Mouse (Mus musculus) heart, embryonic 12.5 days (tissue): ENCODE results near the gene Wipf1. TPM values are rescaled to one million over a fixed set of nuclear protein-coding genes. Genes with fewer than 3 reads are reported as not detected.

Experiments
- ATAC-seq: fragments of 200-750 bp; cut with Nextera tagmentation; 2 replicates; pipeline ENCODE4 v1.8.0; 2017; ENCODE audit warnings: moderate TSS enrichment, moderate library complexity; ENCODE audit not compliant: insufficient number of reproducible peaks, low FRiP score
- H3K27ac ChIP-seq: fragments of 300-500 bp; sonication (generic); 2 replicates; pipeline ENCODE4 v1.5.1; 2016; ENCODE audit warnings: mild to moderate bottlenecking, moderate library complexity; ENCODE audit not compliant: poor library complexity, severe bottlenecking
- H3K27me3 ChIP-seq: fragments of 300-500 bp; sonication (generic); replicated peaks from 2 replicates; pipeline ENCODE4 v1.6.1; 2016; ENCODE audit warnings: mild to moderate bottlenecking, moderate library complexity
- H3K36me3 ChIP-seq: fragments of 300-500 bp; sonication (generic); 2 replicates; pipeline ENCODE4 v1.6.1; 2016; ENCODE audit warnings: mild to moderate bottlenecking, moderate library complexity
- H3K4me1 ChIP-seq: fragments of 300-500 bp; sonication (generic); replicated peaks from 2 replicates; pipeline ENCODE4 v1.6.1; 2016; ENCODE audit warnings: mild to moderate bottlenecking
- H3K4me2 ChIP-seq: fragments of 300-500 bp; sonication (generic); 2 replicates; pipeline ENCODE4 v1.6.1; 2016; ENCODE audit warnings: mild to moderate bottlenecking, moderate library complexity
- H3K4me3 ChIP-seq: fragments of 300-500 bp; sonication (generic); 2 replicates; pipeline ENCODE4 v1.5.1; 2016; ENCODE audit warnings: mild to moderate bottlenecking
- H3K9ac ChIP-seq: fragments of 300-500 bp; sonication (generic); 2 replicates; pipeline ENCODE4 v1.6.1; 2016; ENCODE audit warnings: mild to moderate bottlenecking, moderate library complexity
- H3K9me3 ChIP-seq: fragments of 300-500 bp; sonication (generic); replicated peaks from 2 replicates; pipeline ENCODE4 v1.6.1; 2016; ENCODE audit warnings: mild to moderate bottlenecking, moderate library complexity
- WGBS: fragments of 180-500 bp; shearing (Covaris S2); methylation state at CpG from one replicate; pipeline ENCODE4 v1.1.7; 2016; 5-methylcytosine and 5-hydroxymethylcytosine counted together
- polyA plus RNA-seq: library from polyadenylated mRNA; unstranded; fragments of >200 nt; fragmentation: Nextera tagmentation; extraction: Ambion mirVana; gene quantifications from 2 replicates; pipeline ENCODE4 v1.2.1, GENCODE M21; 2016

Wipf1 gene
- polyA plus RNA-seq, 1 experiment from 2014 or later = 7.3 TPM

GRCm38 (mm10) chr2:73431959-73432396 lies 97.6 kb downstream of the Wipf1 start:
- Histone ChIP-seq H3K4me3 (peak overlapping the region; percentile 27; the same call in 1 of the 2 replicates), H3K27ac (peak overlapping the region; percentile 28; the same call in 1 of the 2 replicates), H3K4me2 (peak overlapping the region; percentile 51), H3K9me3 (no peaks in the 10 kb centered on the region), H3K27me3 (no peaks in the 10 kb centered on the region), H3K36me3 (peaks cover 33% of the 10 kb centered on the region), H3K9ac (no peak overlapping the region), H3K4me1 (peaks cover 9% of the 10 kb centered on the region; the same call in 1 of the 2 replicates)
- 0 out of 2 replicates have a peak, but pooled peaks have one; percentile 18 for ATAC-seq
- 32% methylated on average over 14 of the region's 14 CpGs for WGBS

GRCm38 (mm10) chr2:73428803-73429468 lies 100.6 kb downstream of the Wipf1 start:
- no peak for ATAC-seq
- H3K4me2 ChIP-seq = no peak overlapping the region
- no peaks in the 10 kb centered on the region for H3K9me3 ChIP-seq
- no peaks in the 10 kb centered on the region for H3K27me3 ChIP-seq
- peaks cover 6% of the 10 kb centered on the region; the same call in 1 of the 2 replicates for H3K4me1 ChIP-seq
- peaks cover 12% of the 10 kb centered on the region for H3K36me3 ChIP-seq
- no peak overlapping the region for H3K4me3 ChIP-seq
- no peak overlapping the region for H3K27ac ChIP-seq
- no peak overlapping the region for H3K9ac ChIP-seq
- WGBS = 55% methylated on average over 21 of the region's 21 CpGs

- Histone ChIP-seq H3K9ac (no peak overlapping the region), H3K4me1 (peaks cover 6% of the 10 kb centered on the region; the same call in 1 of the 2 replicates), H3K27ac (no peak overlapping the region), H3K9me3 (no peaks in the 10 kb centered on the region), H3K4me2 (no peak overlapping the region), H3K4me3 (no peak overlapping the region), H3K36me3 (no peaks in the 10 kb centered on the region; the same call in 1 of the 2 replicates), H3K27me3 (no peaks in the 10 kb centered on the region)
- 35% methylated on average over 1 of the region's 1 CpGs for WGBS
- no peak for ATAC-seq
Observed at GRCm38 (mm10) chr2:73427293-73427692, 102.2 kb downstream of the Wipf1 start.

GRCm38 (mm10) chr2:73425822-73426221 lies 103.7 kb downstream of the Wipf1 start:
- Histone ChIP-seq H3K9ac (no peak overlapping the region), H3K4me3 (no peak overlapping the region), H3K9me3 (no peaks in the 10 kb centered on the region), H3K4me1 (peaks cover 6% of the 10 kb centered on the region; the same call in 1 of the 2 replicates), H3K27me3 (no peaks in the 10 kb centered on the region; the same call in 1 of the 2 replicates), H3K36me3 (no peaks in the 10 kb centered on the region), H3K27ac (no peak overlapping the region), H3K4me2 (no peak overlapping the region)
- 75% methylated on average over 14 of the region's 14 CpGs for WGBS
- ATAC-seq = no peak

- Histone ChIP-seq H3K4me2 (no peak overlapping the region), H3K27ac (no peak overlapping the region), H3K9ac (no peak overlapping the region), H3K4me1 (peaks cover 7% of the 10 kb centered on the region), H3K9me3 (no peaks in the 10 kb centered on the region), H3K27me3 (no peaks in the 10 kb centered on the region; the same call in 1 of the 2 replicates), H3K36me3 (no peaks in the 10 kb centered on the region), H3K4me3 (no peak overlapping the region)
- ATAC-seq = no peak
- 69% methylated on average over 7 of the region's 7 CpGs for WGBS
Observed at GRCm38 (mm10) chr2:73419730-73420129, 109.8 kb downstream of the Wipf1 start.

GRCm38 (mm10) chr2:73419285-73419684 lies 110.2 kb downstream of the Wipf1 start:
- no peaks in the 10 kb centered on the region; the same call in 1 of the 2 replicates for H3K27me3 ChIP-seq
- H3K4me3 ChIP-seq = no peak overlapping the region
- H3K9me3 ChIP-seq = no peaks in the 10 kb centered on the region
- WGBS = 43% methylated on average over 4 of the region's 4 CpGs
- no peak overlapping the region for H3K9ac ChIP-seq
- H3K36me3 ChIP-seq = no peaks in the 10 kb centered on the region
- H3K4me1 ChIP-seq = peaks cover 7% of the 10 kb centered on the region
- ATAC-seq = no peak
- H3K4me2 ChIP-seq = no peak overlapping the region
- no peak overlapping the region for H3K27ac ChIP-seq

- WGBS = 29% methylated on average over 5 of the region's 5 CpGs
- H3K4me2 ChIP-seq = no peak overlapping the region
- no peaks in the 10 kb centered on the region for H3K36me3 ChIP-seq
- ATAC-seq = no peak
- H3K4me1 ChIP-seq = peaks cover 11% of the 10 kb centered on the region
- H3K27ac ChIP-seq = no peak overlapping the region
- H3K9me3 ChIP-seq = no peaks in the 10 kb centered on the region
- no peaks in the 10 kb centered on the region; the same call in 1 of the 2 replicates for H3K27me3 ChIP-seq
- no peak overlapping the region for H3K9ac ChIP-seq
- no peak overlapping the region for H3K4me3 ChIP-seq
Observed at GRCm38 (mm10) chr2:73415892-73416291, 113.6 kb downstream of the Wipf1 start.

GRCm38 (mm10) chr2:73410076-73410475 lies 119.5 kb downstream of the Wipf1 start:
- H3K4me2 ChIP-seq = no peak overlapping the region
- no peaks in the 10 kb centered on the region for H3K27me3 ChIP-seq
- 88% methylated on average over 8 of the region's 8 CpGs for WGBS
- no peaks in the 10 kb centered on the region for H3K36me3 ChIP-seq
- no peak overlapping the region for H3K4me3 ChIP-seq
- no peak for ATAC-seq
- H3K9me3 ChIP-seq = 0 out of 2 replicates have a peak, but pooled peaks cover 2% of the 10 kb centered on the region
- H3K27ac ChIP-seq = no peak overlapping the region
- 0 out of 2 replicates have a peak, but pooled peaks cover 5% of the 10 kb centered on the region for H3K4me1 ChIP-seq
- H3K9ac ChIP-seq = no peak overlapping the region

- Histone ChIP-seq H3K4me3 (no peak overlapping the region), H3K36me3 (no peaks in the 10 kb centered on the region), H3K9me3 (0 out of 2 replicates have a peak, but pooled peaks cover 5% of the 10 kb centered on the region), H3K9ac (no peak overlapping the region), H3K27me3 (no peaks in the 10 kb centered on the region), H3K4me1 (no peaks in the 10 kb centered on the region), H3K27ac (no peak overlapping the region), H3K4me2 (no peak overlapping the region)
- no peak for ATAC-seq
- 60% methylated on average over 4 of the region's 4 CpGs for WGBS
Observed at GRCm38 (mm10) chr2:73407662-73408061, 121.9 kb downstream of the Wipf1 start.

GRCm38 (mm10) chr2:73406336-73406915 lies 123.1 kb downstream of the Wipf1 start:
- Histone ChIP-seq H3K27me3 (no peaks in the 10 kb centered on the region), H3K27ac (no peak overlapping the region), H3K9ac (no peak overlapping the region), H3K4me3 (no peak overlapping the region), H3K9me3 (0 out of 2 replicates have a peak, but pooled peaks cover 5% of the 10 kb centered on the region), H3K4me2 (no peak overlapping the region), H3K4me1 (no peaks in the 10 kb centered on the region), H3K36me3 (no peaks in the 10 kb centered on the region)
- WGBS = 78% methylated on average over 9 of the region's 9 CpGs
- ATAC-seq = no peak

GRCm38 (mm10) chr2:73404980-73405379 lies 124.6 kb downstream of the Wipf1 start:
- WGBS = 84% methylated on average over 7 of the region's 7 CpGs
- Histone ChIP-seq H3K4me1 (no peaks in the 10 kb centered on the region), H3K27me3 (no peaks in the 10 kb centered on the region), H3K9me3 (0 out of 2 replicates have a peak, but pooled peaks cover 5% of the 10 kb centered on the region), H3K4me3 (no peak overlapping the region), H3K36me3 (no peaks in the 10 kb centered on the region), H3K27ac (no peak overlapping the region), H3K4me2 (no peak overlapping the region), H3K9ac (no peak overlapping the region)
- ATAC-seq = no peak
